Mouse (Mus musculus) cortical plate, adult 2 months (tissue): ENCODE measurements at regions not wholly inside any gene's neighbourhood (a gene's known extent, or its start where the extent isn't known, plus 50 kb on each side); places are given as distances from the start of the nearest gene placed in this dataset.

Experiments
- H3K27ac ChIP-seq: fragments of 200-500 bp; 2 replicates; pipeline ENCODE4 v1.5.1; 2012; ENCODE audit warnings: low read length, control low read depth, inconsistent platforms; ENCODE audit not compliant: insufficient read depth
- H3K4me1 ChIP-seq: fragments of 200-500 bp; 2 replicates; pipeline ENCODE4 v1.6.1; 2011; ENCODE audit warnings: low read length; ENCODE audit not compliant: control insufficient read depth, insufficient read depth
- H3K4me3 ChIP-seq: fragments of 200-500 bp; 2 replicates; pipeline ENCODE4 v1.5.1; 2011; ENCODE audit warnings: mild to moderate bottlenecking, low read length, control low read depth; ENCODE audit not compliant: insufficient read depth
- CTCF ChIP-seq: fragments of 200-500 bp; IDR thresholded peaks from 2 replicates; pipeline ENCODE4 v1.5.1; 2011; ENCODE audit warnings: mild to moderate bottlenecking, control low read depth, low read length; ENCODE audit not compliant: insufficient read depth; ENCODE audit errors: extremely low read depth
- POLR2A ChIP-seq: fragments of 200-500 bp; IDR thresholded peaks from 2 replicates; pipeline ENCODE4 v1.6.1; 2011; ENCODE audit warnings: mild to moderate bottlenecking, low read length, control low read depth; ENCODE audit not compliant: insufficient read depth; ENCODE audit errors: extremely low read depth

DNA sequence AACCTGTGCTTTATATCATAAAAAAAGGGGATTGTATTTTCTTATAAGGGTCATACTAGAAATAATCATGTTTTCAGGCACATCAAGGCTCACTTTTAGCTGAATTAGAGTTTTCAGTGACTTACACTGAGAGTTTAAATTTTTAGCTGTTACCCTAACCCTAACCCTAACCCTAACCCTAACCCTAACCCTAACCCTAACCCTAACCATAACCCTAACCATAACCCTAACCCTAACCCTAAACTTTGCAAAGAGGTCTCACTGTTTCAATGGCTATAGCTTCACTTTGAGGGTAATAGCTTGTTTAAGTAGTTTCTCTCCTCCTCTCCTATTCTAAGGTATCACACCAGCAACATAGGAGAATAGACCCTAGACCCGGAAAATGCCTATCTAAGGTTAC lies 208.0 kb downstream of the Plk2 start:
- H3K27ac ChIP-seq, result no peak overlapping the region
- no peaks in the 10 kb centered on the region for H3K4me1 ChIP-seq
- H3K4me3 ChIP-seq, result no peak overlapping the region
- TF ChIP-seq CTCF (no peak), POLR2A (no peak)

DNA sequence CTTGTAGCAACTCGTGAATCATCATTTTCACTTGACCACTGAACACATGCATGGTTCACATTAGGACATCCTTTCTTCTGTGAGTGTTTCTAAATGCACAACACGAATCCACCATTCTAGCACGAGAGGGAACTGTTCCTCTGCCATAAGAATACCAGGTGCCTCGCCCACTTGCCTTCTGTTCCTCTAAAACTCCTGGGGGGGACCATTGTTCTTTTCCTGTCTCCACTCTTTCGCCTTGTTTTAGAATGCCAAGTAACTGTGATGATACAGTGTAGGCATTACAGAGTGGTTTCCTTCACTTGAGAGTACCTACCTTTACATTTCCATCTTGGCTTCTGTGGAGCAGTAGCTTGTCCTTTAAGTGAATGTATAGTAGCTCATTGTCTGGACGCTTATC lies 224.2 kb downstream of the Plk2 start:
- H3K4me1 ChIP-seq, result no peaks in the 10 kb centered on the region; the same call in 1 of the 2 replicates
- H3K4me3 ChIP-seq, result no peak overlapping the region
- no peak for TF ChIP-seq CTCF
- TF ChIP-seq POLR2A, result no peak
- no peak overlapping the region for H3K27ac ChIP-seq

DNA sequence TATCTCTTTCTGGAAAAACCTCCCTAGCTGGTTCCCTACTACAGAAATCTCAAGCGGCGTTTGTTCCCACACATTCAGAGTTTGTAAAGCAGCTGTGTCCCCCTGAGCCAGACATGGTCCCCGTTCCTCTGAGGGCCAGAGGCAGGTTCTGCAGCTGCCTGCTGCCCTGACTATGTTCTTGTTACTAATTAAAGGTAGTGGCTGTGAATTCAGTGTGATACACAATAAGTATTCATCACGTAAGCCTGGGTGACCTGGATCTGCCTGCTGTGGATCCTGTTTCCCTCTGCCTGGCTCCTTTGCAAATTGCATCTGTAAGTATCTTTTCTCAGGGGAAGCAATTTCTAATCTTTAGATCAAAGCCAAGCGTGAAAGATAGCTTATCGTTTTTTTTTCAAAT lies 232.3 kb downstream of the Plk2 start:
- peak overlapping the region; percentile 93 for H3K27ac ChIP-seq
- H3K4me1 ChIP-seq, result peaks cover 8% of the 10 kb centered on the region
- H3K4me3 ChIP-seq, result no peak overlapping the region
- TF ChIP-seq CTCF (no peak), POLR2A (no peak)

DNA sequence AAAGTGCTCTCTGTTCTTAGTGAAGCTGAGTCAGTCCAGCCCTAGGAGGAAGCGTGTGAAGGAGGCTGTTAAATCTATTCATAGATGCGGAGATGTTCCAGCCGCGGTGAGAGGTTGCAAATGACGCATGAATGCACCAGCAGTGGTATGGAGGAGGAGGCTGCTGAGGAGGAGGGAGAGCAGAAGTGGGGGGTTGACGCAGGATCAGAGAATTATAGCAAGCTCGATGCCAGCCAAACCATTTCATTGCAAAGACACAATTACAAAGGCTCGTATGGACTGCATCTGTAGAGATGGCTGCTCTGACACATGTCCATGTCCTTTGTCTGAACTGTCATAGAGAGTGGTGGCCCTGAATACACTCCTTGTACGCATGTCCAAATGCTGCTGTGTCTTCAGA lies 232.9 kb downstream of the Plk2 start:
- H3K4me1 ChIP-seq, result peaks cover 8% of the 10 kb centered on the region
- H3K4me3 ChIP-seq, result no peak overlapping the region
- TF ChIP-seq CTCF (no peak), POLR2A (no peak)
- peak overlapping the region; percentile 82 for H3K27ac ChIP-seq

DNA sequence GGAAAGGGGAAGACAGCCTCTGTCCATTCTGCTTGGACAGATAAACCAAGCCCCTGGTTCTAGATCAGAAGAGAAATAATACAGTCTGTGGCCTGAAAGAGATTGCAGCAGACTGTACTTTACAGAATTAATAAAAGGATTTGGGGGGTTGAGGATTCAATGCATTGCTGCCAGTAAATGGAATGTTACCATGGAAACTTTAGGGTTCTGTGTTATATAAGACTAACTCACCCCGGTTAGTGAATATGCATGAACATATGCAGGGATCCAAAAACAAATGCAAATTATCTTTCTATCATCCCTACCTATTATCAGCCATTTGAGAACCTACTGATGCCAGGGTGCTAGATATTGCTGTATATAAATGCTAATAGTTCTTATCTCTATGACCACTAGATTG lies 233.4 kb downstream of the Plk2 start:
- Histone ChIP-seq H3K27ac (peak overlapping the region; percentile 85), H3K4me3 (no peak overlapping the region), H3K4me1 (peaks cover 8% of the 10 kb centered on the region)
- TF ChIP-seq CTCF, result no peak
- no peak for TF ChIP-seq POLR2A

DNA sequence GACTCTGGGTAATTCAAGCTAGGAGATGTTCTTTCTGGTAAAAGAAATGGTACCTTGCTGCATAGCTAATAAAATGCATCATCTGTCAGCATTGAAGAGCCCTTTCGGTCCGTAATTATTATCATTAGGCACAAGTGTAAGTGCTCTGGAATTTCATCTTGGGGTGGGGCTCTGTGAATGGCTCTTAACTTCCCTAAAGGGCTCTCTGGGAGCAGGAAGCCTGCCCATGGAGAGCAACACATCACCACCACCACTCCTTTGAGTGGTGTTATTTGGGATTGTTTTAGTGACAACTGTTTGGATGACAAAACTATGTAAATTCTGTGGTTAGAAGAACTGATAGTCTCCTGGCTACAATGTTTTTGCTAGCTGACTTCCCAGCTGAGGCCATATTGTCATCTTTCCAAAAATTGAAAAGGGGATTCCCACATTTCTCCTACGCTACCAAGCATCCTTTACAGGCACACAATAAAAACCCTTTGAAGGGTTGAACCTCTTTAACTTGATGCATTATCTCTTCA lies 238.5 kb downstream of the Plk2 start:
- no peak overlapping the region for H3K27ac ChIP-seq
- TF ChIP-seq POLR2A (no peak), CTCF (no peak)

DNA sequence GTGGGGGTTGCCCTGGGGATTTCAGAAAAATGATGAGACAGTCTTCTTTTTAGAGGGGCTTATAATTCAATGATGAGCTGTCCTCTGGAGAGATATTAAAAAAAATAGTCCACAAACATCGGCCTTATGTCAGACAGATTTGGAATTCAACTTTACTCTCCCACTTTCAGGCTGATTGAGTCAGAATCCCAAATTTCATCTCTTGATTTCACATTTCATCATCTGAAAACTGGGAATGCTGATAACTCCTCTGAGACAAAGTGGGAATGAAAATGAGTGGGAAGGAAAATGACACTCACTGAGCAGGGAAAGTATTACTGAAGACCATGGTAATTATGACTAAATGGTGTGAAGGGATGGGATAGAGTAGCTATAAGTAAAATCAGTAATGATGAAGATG lies 239.1 kb downstream of the Plk2 start:
- H3K27ac ChIP-seq, result no peak overlapping the region

More for the DNA sequence above, 238.5 kb downstream of the Plk2 start:
- H3K4me3 ChIP-seq, result no peak overlapping the region
- H3K4me1 ChIP-seq, result peaks cover 2% of the 10 kb centered on the region; the same call in 1 of the 2 replicates

DNA sequence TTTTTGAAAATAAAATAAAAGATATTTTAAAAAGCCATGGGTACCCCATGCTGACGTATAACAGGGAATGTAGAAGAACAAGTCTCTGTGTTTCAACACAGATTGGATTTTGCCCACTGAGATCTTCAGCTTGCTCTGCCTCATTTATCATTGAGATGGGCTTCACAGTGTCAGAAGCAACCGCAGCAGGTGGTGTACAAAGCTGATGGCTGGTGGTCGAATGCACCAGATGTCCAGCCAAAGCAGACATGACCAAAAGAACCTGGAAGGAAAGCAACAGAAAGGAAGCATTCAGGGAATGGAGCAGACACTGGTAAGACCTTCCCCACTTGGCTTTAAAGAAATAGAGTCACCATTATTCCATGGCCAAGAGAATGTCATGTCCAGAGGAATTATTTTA lies 247.9 kb downstream of the Plk2 start:
- peaks cover 2% of the 10 kb centered on the region; the same call in 1 of the 2 replicates for H3K4me1 ChIP-seq
- no peak for TF ChIP-seq CTCF
- no peak for TF ChIP-seq POLR2A
- no peak overlapping the region for H3K4me3 ChIP-seq
- no peak overlapping the region for H3K27ac ChIP-seq

More for the DNA sequence above, 239.1 kb downstream of the Plk2 start:
- H3K4me3 ChIP-seq, result no peak overlapping the region
- no peaks in the 10 kb centered on the region for H3K4me1 ChIP-seq
- TF ChIP-seq CTCF, result no peak
- no peak for TF ChIP-seq POLR2A

DNA sequence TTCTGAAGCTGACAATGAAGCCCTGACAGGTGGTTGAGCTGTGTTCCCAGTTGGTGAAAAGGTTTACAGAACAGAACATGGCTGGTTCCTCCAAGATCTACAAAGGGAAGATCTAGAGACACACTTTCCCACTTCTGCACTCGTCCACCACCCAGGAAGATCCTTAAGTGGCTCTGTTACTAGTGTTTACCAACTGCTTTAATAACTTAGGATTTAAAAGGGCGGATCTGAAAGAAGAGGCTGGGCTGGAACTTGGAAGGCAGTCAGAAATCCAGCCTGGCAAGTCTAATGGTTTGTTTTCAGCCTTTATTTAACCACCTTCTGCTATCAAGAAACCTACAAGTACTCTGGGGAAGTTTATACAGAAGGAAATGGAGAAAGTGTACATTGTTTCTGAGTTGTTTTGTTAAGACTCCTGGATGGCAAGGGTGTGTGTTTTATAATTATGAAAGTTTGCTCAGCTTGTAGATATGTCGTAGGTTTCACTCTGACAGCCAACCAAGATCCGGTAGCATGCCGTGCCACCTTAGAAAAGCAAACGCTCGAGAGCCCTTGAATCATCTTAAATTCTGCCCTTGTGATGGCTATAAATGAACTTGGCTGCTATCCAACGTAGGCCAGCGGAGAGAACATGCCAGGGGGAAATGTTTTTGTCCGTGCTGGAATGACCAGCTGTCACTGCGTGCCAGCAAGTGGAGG lies 248.5 kb downstream of the Plk2 start:
- H3K27ac ChIP-seq, result no peak overlapping the region
- TF ChIP-seq CTCF (no peak), POLR2A (no peak)
- peaks cover 2% of the 10 kb centered on the region; the same call in 1 of the 2 replicates for H3K4me1 ChIP-seq
- peak overlapping the region; percentile 7; the same call in 1 of the 2 replicates for H3K4me3 ChIP-seq

DNA sequence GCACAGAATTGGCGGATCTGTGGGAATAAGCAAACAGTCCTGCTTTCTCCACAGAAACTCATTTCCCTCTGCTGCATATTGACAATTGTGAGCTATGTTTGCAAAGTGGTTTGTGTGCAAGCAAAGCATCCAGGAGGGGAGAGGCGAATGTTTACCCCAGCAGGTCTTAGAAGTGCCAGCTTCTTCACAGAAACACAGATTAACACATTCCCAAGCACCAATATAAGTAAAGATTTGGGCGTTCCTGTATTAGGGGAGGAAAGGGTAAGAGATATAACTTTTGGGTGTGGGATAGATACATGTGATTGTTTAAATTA lies 249.0 kb downstream of the Plk2 start:
- Histone ChIP-seq H3K27ac (no peak overlapping the region), H3K4me3 (0 out of 2 replicates have a peak overlapping the region, but pooled peaks have one; percentile 7), H3K4me1 (peaks cover 2% of the 10 kb centered on the region; the same call in 1 of the 2 replicates)
- TF ChIP-seq POLR2A (no peak), CTCF (no peak)
